Mouse (Mus musculus) adrenal gland, postnatal 25 days (tissue): ENCODE results near the gene Tet1. TPM values are rescaled to one million over a fixed set of nuclear protein-coding genes. Genes with fewer than 3 reads are reported as not detected.
"Not testable (repeated sequence)": the region's sequence is repeated elsewhere in the genome, so short reads cannot be mapped to it uniquely, and the experiment has no call there.

ENCODE experiments used
- DNase-seq: peaks from one replicate; pipeline ENCODE4 v3.0.0; 2021; ENCODE audit warnings: mixed read lengths
- long read RNA-seq: library from polyadenylated mRNA; stranded (forward); transcript quantifications from one replicate; pipeline ENCODE4 v2.0.0, GENCODE M21; 2021
- total RNA-seq: library from RNA; stranded (reverse); gene quantifications from 2 replicates; pipeline ENCODE4 v1.2.3, GENCODE M21; 2021

Gene Tet1
- 6.6 and 7.4 TPM in 2 replicates for total RNA-seq
- long read RNA-seq, partial matches to known transcripts, result 0 of 2 reads
- long read RNA-seq, other reads (novel, unspliced or antisense), result 2 of 2 reads

DNA sequence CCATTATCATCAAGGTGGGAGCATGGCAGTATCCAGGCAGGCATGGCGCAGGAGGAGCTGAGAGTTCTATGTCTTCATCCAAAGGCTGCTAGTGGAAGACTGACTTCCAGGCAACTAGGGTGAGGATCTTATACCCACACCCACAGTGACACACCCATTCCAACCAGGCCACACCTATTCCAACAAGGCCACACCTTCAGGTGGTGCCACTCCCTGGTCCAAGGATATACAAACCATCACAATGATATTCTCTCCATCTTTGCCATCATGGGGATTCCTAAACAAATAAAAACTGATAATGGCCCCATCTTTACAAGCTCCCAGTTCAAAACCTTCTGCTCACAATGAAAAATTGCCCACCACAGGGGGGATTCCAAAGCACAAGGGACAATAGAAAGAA lies at the start of gene Tet1:
Tet1 (minus strand) TSS at position 101 of the 400 bp plus-strand sequence.
- not testable (repeated sequence) for DNase-seq

- DNase-seq, result no peak
Observed at GRCm38 (mm10) chr10:62948551-62948950, 39.8 kb upstream of the Tet1 start.

DNA sequence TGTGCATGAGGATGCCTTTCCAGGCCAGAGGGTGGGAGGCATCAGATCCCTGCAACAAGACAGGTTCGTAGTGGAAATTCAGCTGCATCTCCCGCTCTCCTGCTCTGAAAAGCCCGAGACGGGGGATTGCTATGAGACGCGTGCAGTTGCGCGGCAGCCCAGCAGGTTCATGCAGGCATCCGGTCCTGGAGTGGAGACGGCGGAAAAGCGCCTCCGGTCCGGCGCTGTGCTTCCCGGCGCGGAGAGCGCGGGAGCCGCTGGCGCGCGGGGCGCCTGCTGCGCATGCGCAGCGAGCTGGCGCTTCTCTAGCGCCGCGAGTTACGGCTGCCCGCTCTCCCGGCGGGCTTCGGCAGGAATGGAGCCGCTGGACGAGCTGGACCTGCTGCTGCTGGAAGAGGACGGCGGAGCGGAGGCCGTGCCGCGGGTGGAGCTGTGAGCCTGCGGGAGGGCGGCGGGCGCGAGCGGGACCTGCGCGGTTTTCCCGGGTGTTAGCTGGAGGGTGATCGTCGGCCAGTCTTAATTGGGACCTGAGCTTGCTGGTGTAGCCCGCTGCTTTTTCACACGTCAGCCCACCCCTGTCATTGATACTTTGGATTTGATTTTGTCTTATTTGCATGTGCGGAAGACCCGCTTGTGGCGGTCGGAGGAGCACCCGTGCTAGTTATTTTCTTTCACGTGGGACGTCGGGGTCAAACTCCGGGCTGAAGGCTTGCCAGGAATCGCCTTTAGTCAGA lies 38.1 kb upstream of the Tet1 start, which contains the start of gene Dna2:
Dna2 (plus strand) TSS at position 289 of the 734 bp plus-strand sequence.
- DNase-seq, result peak; percentile 77

GRCm38 (mm10) chr10:62944975-62945580 lies 36.3 kb upstream of the Tet1 start:
- DNase-seq, result no peak

GRCm38 (mm10) chr10:62932381-62932780 lies 23.6 kb upstream of the Tet1 start:
- DNase-seq, result no peak

- no peak for DNase-seq
Observed at GRCm38 (mm10) chr10:62924096-62924635, 15.4 kb upstream of the Tet1 start.

GRCm38 (mm10) chr10:62920766-62921156 lies 12.0 kb upstream of the Tet1 start:
- no peak for DNase-seq

- DNase-seq, result peak; percentile 92
Observed at GRCm38 (mm10) chr10:62919925-62920765, 11.3 kb upstream of the Tet1 start, which contains the start of gene Slc25a16. Gene Slc25a16, plus strand, starts transcription at chr10:62920633.

- no peak for DNase-seq
Observed at GRCm38 (mm10) chr10:62918985-62919384, 10.2 kb upstream of the Tet1 start.

DNA sequence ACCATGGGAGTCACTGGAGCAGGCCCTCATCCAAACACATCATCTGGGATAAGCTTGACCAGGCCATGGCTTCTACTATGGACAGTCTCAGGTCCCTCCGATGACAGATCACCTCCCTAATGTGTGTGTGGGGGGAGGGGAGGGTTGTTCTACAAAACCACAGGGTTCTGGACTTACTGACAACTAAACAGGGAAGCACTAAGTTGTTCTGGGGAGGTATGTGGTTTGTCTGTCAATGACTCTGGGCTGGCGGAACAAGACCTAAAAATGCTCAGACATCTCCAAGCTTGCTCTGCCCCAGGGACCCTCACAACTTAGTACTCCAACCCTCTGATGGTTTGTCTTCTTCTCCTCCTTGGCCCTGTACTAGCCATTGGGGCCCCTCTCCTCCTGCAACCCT lies 2.3 kb upstream of the Tet1 start:
- DNase-seq, result no peak

GRCm38 (mm10) chr10:62906336-62906735 lies 2.5 kb downstream of the Tet1 start:
- no peak for DNase-seq

DNA sequence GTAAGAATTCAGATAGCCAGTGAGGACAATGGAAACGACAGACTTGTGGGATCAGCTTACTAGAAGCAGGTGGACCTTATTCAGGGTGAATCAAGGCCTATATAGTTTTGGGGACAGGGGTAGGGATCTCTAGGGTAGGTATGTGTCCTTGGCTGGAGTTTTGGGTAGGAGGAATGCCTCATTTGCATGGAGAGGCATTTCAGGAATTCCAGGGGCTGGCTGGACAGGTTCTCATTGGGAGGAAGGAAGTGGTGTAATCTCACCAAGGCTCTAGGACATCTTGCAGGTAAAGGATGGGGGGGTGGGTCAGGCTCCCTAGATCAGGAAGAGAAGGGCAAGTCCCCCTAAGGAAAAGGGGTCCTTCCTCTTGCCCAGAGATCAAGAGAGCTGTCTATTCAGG lies 6.0 kb downstream of the Tet1 start:
- DNase-seq, result no peak

DNA sequence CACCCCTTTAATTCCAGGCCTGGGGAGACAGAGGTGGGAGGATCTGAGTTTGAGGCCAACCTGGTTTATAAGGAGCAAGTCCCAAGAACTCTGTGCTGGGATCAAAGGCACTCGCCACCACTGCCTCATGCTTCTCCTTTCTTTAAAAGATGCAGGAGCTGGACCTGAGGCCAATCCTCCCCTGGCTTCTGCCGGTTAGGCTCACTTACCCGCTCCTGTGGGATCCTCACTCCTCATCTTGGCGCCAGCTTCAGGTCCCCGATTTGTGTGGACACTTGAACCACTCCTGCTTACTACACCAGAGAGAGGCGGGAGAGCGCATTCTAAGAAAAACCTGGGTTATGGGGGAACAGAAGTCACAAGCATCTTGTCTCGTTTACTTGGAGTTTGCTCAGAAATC lies 7.0 kb downstream of the Tet1 start:
- DNase-seq, result no peak

DNA sequence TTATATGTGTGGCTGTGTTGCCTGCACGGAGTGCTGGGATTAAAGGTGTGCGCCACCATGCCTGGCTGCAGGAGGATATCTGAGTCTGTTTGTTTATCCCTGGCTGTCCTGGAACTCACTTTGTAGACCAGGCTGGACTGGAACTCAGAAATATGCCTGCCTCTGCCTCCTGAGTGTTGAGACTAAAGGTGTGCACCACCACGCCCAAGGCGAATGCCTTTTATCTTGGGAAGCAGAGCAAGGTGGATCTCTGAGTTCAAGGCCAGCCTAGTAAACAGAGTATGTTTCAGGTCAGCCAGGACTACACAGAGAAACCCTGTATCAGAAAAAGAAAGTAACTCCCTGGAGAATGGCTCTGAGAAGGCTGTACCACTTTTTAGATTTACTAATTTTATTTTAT lies 8.7 kb downstream of the Tet1 start:
- no peak for DNase-seq

GRCm38 (mm10) chr10:62898061-62898460 lies 10.7 kb downstream of the Tet1 start:
- no peak for DNase-seq

GRCm38 (mm10) chr10:62897437-62897836 lies 11.4 kb downstream of the Tet1 start:
- DNase-seq, result no peak

GRCm38 (mm10) chr10:62896774-62897173 lies 12.0 kb downstream of the Tet1 start:
- no peak for DNase-seq

DNA sequence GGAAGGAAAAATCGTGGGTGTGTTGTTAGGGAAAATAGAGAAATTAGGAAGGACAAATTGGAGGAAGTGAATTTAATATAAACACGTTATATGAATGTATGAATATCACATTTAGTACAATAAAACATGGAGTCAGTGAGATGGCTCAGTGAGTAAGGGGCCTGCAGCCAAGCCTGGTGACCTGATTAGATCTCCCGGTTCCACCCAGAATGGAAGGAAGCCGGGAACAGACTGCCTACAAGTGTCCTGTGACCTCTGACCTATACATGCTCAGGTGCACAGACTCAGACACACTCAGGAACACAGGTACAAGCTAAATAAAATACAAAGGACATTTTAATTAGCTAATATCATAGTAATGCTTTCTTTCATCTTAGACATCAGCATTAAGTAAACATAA lies 12.8 kb downstream of the Tet1 start:
- no peak for DNase-seq

- DNase-seq, result no peak
Observed at GRCm38 (mm10) chr10:62895386-62895785, 13.4 kb downstream of the Tet1 start.

DNA sequence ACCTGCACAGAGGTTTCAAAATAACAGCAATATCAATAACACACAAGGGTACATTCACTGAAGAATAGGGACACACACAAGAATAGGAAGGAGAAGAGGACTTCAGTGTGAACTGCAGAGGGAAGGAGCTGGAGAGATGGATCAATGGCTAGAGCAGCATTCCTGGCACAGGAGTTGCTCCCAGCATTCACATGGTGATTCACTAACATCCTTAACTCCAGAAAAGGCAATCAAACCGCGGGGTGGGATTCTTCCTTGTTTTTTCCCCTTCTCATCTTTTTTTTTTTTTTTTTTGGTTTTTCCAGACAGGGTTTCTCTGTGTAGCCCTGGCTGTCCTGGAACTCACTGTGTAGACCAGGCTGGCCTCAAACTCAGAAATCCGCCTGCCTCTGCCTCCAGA lies 14.3 kb downstream of the Tet1 start:
- DNase-seq, result no peak

DNA sequence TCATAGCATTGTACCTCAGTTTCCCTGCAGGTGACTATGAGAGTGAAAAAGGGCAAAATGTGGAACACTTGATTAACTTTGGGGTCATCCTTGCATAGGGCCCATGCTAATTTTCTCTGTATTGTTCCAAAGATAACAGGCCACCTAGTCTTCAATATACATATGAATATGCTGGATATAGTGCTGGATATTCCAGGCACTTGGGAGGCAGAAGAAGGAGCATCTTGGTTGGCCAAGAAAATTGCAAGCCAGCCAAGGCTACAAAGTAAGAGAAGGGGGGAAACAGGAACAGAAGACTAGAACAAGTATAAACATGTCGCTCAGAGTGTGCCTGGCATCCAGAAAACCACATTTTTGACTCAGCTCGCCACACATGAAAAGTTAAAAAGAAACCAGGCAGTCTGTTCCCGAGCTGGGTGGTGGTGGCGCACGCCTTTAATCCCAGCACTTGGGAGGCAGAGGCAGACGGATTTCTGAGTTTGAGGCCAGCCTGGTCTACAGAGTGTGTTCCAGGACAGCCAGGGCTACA lies 15.4 kb downstream of the Tet1 start:
- DNase-seq, result no peak

DNA sequence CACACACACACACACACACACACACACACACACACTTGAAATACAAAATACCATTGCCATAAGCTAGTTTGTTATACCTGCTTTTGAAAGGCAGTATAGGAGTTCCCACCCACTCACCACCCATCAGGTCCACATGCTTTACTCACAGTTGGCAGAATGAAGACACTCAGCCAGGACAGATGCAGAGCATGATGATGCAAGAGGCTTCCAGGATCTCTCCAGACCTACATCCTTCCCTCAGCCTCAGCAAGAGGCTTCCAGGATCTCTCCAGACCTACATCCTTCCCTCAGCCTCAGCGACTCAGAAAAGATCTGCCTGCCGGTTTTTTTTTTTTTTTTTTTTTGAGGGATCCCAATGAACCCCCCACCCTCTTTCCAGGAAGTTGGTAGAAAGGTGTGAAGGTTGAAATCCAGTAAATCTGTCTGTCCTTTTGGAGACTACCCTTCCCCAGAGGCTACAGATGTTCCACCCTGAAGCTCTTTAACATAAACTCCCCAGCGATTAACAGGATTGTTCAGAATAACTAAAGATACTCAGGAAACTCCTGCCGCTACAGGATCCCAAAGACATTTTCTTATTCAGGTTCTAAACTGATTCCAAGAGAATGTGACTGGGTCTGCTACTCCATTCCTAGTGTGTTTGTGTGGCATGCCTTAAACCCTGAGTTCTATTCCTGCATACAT lies 16.1 kb downstream of the Tet1 start:
- DNase-seq, result no peak
